Mouse (Mus musculus) hindbrain, embryonic 10.5 days (tissue): ENCODE data around the gene Srgap3. TPM values are rescaled to one million over a fixed set of nuclear protein-coding genes. Genes with fewer than 3 reads are reported as not detected.
A peak's percentile ranks its signal among the peaks of the same experiment; 100 is the strongest.

ENCODE experiments used
- DNase-seq: peaks from one replicate; pipeline ENCODE4 v3.0.0-alpha.2; 2017; ENCODE audit warnings: low spot score
- H3K27ac ChIP-seq: fragments of 300-500 bp; sonication (generic); 2 replicates; pipeline ENCODE4 v1.5.1; 2016; ENCODE audit warnings: mild to moderate bottlenecking, moderate library complexity
- H3K27me3 ChIP-seq: fragments of 300-500 bp; sonication (generic); 2 replicates; pipeline ENCODE4 v1.6.1; 2016; ENCODE audit warnings: mild to moderate bottlenecking; ENCODE audit not compliant: poor library complexity, insufficient read depth, severe bottlenecking
- H3K36me3 ChIP-seq: fragments of 300-500 bp; sonication (generic); 2 replicates; pipeline ENCODE4 v1.6.1; 2016; ENCODE audit warnings: mild to moderate bottlenecking, moderate library complexity
- H3K4me1 ChIP-seq: fragments of 300-500 bp; sonication (generic); replicated peaks from 2 replicates; pipeline ENCODE4 v1.6.1; 2016; ENCODE audit warnings: mild to moderate bottlenecking
- H3K4me3 ChIP-seq: fragments of 300-500 bp; sonication (generic); 2 replicates; pipeline ENCODE4 v1.5.1; 2016; ENCODE audit warnings: mild to moderate bottlenecking, moderate library complexity
- H3K9me3 ChIP-seq: fragments of 300-500 bp; sonication (generic); 2 replicates; pipeline ENCODE4 v1.6.1; 2016; ENCODE audit warnings: mild to moderate bottlenecking, moderate library complexity
- WGBS: fragments of 180-500 bp; shearing (Covaris S2); methylation state at CpG from one replicate; pipeline ENCODE4 v1.1.7; 2016; 5-methylcytosine and 5-hydroxymethylcytosine counted together
- polyA plus RNA-seq: library from polyadenylated mRNA; unstranded; fragments of >200 nt; fragmentation: Nextera tagmentation; extraction: Ambion mirVana; gene quantifications from 2 replicates; pipeline ENCODE4 v1.2.1, GENCODE M21; 2016

The Srgap3 gene
- 28.0 and 34.7 TPM in 2 replicates for polyA plus RNA-seq

DNA sequence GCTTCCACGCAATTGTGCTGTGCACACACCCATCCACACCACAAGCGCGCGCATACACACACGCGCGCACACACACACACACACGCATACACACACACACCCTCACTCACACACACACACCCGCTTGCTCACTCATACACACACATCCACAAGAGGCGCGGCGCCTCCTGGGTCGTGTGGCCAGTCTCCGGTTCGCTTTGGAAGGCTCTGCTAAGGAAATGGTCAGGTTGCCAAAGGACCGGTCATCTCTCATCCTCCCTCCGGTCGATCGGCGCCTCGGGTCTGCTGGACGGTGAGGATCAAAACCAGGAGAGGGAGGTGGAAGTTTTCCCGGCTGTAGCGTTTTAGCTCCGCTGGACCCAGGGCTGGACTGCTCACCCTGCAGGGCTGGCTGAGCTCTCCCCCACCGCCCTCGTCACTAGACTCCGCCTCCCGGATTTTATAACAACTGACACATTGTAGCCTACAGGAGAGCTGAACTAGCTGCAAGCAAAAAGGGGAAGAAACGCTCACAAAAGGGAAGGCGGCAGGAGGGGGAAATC lies at the start of gene Srgap3:
TSS of gene Srgap3 (minus strand) at position 372 of the 542 bp plus-strand sequence.
- WGBS: under 1% methylated on average over 31 of the region's 31 CpGs
- H3K4me3 ChIP-seq: peak within 1 kb of the TSS; percentile 80
- peak within 1 kb of the TSS; percentile 93 for H3K27ac ChIP-seq
- peak; percentile 87 for DNase-seq
- H3K9me3 ChIP-seq: no peaks in the 10 kb centered on the region
- no peaks in the 10 kb centered on the region for H3K27me3 ChIP-seq
- peaks cover 73% of the 10 kb centered on the region for H3K4me1 ChIP-seq
- peaks cover 21% of the 10 kb centered on the region for H3K36me3 ChIP-seq

DNA sequence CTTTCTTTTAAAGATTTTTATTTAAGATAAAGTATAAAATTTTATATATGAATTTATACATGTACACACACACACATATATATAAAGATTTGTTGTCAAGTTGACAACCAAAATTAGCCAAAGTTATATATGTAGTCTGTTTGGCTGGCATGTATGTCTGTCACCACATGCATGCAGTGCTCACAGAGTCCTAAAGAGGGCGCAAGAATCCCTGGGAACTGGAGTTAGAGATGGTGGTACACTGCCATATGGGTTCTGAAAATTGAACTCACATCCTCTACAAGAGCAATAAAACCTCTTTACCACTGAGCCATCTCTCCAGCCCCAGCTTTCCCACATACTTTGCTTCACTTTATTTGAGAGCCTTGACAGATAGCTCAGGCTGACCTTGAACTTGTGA lies 48.6 kb upstream of the Srgap3 start:
- Histone ChIP-seq H3K27me3 (no peaks in the 10 kb centered on the region), H3K4me3 (no peak overlapping the region), H3K27ac (no peak overlapping the region), H3K4me1 (peaks cover 11% of the 10 kb centered on the region), H3K9me3 (no peaks in the 10 kb centered on the region), H3K36me3 (no peaks in the 10 kb centered on the region)
- DNase-seq: no peak
- WGBS: 51% methylated on average over 1 of the region's 1 CpGs

DNA sequence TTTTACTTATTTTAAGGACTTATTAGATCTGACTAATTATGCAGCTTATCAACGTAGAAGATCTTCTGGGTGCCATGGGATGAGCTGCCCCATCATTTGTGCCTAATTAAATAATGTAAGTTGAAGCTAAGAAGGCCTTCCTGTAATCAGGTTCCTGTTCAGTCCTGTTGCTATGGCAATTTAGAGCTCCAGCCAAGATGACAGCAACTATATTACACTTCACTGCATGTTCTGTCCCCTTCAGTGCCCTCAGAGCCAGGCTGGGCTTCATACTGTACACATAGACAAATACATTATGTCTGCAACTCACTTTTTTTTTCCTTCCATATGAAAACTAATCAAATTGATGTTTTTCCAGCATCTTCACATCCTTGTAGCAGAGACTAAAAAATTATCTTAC lies 43.1 kb upstream of the Srgap3 start:
- no peaks in the 10 kb centered on the region for H3K27me3 ChIP-seq
- no peaks in the 10 kb centered on the region for H3K36me3 ChIP-seq
- H3K4me1 ChIP-seq: peaks cover 20% of the 10 kb centered on the region
- DNase-seq: no peak
- H3K9me3 ChIP-seq: no peaks in the 10 kb centered on the region
- H3K27ac ChIP-seq: no peak overlapping the region
- 75% methylated on average over 1 of the region's 1 CpGs for WGBS
- no peak overlapping the region for H3K4me3 ChIP-seq

DNA sequence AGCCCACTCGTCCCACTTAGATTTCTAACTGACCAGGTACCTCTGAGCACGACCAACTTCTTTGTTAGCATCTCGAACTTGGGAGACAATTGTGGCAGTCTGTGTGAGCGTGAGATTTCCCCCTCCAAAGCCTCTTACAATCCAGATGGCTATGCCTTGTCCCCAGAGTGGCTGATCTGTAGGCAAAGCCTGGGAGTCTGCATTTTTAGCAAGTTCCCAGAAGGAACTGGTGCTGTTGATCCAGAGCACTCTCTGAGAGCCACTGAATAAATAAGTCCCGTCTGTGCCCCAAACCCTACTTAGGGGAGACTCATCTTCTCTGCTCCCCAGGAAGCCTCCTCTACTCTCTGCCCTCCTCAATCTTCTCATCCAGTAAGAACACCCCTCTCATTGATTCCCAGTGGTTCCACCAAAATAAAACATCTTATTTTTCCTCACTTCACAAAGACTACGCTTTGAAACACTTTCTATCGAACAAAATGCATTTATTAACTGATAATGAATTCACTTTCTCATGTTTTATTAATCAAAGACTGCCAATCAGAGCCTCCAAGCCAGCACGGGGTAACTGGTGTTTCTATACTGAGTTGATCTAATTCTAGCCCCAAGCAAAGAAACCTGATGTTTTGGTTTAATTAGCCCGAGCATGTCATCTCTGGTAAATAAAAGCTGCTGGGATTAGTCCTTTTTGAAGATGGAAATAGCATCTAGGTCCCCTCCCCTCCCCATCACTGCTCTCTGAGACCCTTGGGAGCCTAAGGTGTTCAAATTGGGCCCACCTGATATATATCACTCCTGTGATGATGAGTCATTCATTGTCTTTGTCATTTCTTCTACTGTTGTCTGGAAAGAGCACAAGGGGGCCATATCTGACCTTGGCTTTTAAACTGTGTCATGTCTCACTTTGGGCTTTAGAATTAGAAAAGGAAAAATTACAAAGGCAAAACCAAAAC lies 38.6 kb upstream of the Srgap3 start:
- H3K4me3 ChIP-seq: no peak overlapping the region
- no peaks in the 10 kb centered on the region for H3K9me3 ChIP-seq
- 47% methylated on average over 9 of the region's 9 CpGs for WGBS
- H3K4me1 ChIP-seq: peaks cover 31% of the 10 kb centered on the region
- no peak for DNase-seq
- no peaks in the 10 kb centered on the region for H3K27me3 ChIP-seq
- H3K36me3 ChIP-seq: no peaks in the 10 kb centered on the region
- peak overlapping the region; percentile 71 for H3K27ac ChIP-seq

DNA sequence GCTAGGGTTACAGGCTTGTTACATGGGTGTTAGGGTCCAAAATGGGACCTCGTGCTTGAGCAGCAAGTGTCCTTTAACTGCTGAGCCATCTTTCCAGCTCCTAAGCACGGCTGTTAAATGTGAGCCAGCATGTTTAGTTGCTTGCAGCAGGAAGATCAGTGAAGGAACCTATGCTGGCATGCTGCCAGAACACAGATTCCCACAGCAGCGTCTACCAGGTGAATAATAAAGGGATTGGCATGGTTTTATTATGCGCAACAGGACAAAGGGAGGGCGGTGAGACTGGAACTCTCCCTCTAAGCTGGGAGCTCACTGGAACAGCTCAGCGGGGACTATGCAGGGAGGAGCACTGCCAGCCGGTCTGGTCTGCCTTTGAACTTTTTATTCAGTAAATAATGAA lies 35.2 kb upstream of the Srgap3 start:
- H3K27ac ChIP-seq: peak overlapping the region; percentile 46; the same call in 1 of the 2 replicates
- no peaks in the 10 kb centered on the region for H3K36me3 ChIP-seq
- H3K27me3 ChIP-seq: no peaks in the 10 kb centered on the region
- H3K9me3 ChIP-seq: no peaks in the 10 kb centered on the region
- H3K4me1 ChIP-seq: peaks cover 27% of the 10 kb centered on the region
- no peak for DNase-seq
- no peak overlapping the region for H3K4me3 ChIP-seq
- WGBS: 34% methylated on average over 7 of the region's 7 CpGs

DNA sequence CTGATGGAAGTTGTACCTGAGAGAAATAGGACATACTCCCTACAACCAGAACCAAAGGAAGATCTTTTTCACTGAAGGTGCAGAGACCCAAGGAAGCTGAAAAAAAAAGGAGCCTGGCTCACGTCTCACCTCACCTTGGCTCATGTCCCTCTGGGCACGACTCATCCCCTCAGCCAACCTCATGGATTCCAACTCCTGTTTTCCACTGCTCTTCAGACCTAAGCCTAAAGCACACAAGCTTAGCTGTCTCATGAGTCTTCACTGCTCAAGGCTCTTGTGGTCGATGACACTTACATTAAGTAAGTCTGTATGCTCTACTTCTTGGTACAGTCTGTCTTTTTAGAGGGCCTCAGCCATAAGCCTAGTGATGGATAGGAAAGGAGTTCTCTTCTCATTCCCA lies 31.9 kb upstream of the Srgap3 start:
- no peaks in the 10 kb centered on the region for H3K9me3 ChIP-seq
- no peak for DNase-seq
- H3K27ac ChIP-seq: no peak overlapping the region
- H3K27me3 ChIP-seq: no peaks in the 10 kb centered on the region
- no peaks in the 10 kb centered on the region for H3K36me3 ChIP-seq
- H3K4me1 ChIP-seq: peaks cover 33% of the 10 kb centered on the region
- 94% methylated on average over 3 of the region's 3 CpGs for WGBS
- H3K4me3 ChIP-seq: no peak overlapping the region

DNA sequence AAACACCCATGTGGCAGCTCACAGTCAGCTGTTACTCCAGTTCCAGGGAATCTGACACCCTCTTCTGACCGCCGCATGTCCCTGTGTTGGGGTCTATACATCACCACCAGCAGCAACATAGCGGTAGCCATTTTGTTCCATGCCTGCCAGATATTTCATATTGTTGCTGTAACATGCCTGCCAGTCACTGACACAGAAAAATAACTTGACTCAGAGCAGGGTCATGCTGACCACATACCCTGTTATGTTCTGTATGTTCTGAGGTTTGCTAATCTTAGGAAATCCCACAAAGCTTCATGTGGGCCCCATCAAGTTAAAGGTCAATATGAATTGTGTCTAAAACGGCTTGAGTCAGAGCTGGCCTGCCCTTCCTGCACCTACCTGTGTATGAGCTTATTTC lies 30.2 kb upstream of the Srgap3 start:
- Histone ChIP-seq H3K27me3 (no peaks in the 10 kb centered on the region), H3K27ac (no peak overlapping the region; the same call in 1 of the 2 replicates), H3K4me3 (no peak overlapping the region), H3K36me3 (no peaks in the 10 kb centered on the region), H3K4me1 (peaks cover 46% of the 10 kb centered on the region), H3K9me3 (no peaks in the 10 kb centered on the region)
- no peak for DNase-seq
- 85% methylated on average over 4 of the region's 4 CpGs for WGBS

DNA sequence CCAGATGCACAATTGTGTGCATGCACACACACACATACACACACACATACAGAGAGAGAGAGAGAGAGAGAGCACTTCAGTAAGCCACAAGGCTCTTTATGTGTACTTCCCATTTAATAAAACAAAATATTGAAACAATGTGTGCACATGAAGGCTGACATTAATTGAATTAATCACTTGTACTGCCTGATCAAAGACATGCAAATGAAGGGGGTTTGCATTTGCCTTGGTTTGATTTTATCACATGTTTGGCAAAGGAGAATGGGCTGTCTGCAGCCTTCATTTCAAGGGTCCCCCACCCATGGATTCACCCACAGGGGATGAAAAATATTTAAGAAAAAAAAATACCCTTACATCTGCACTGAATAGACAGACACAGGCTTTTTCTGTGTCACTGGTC lies 29.5 kb upstream of the Srgap3 start:
- no peak for DNase-seq
- no peak overlapping the region for H3K27ac ChIP-seq

DNA sequence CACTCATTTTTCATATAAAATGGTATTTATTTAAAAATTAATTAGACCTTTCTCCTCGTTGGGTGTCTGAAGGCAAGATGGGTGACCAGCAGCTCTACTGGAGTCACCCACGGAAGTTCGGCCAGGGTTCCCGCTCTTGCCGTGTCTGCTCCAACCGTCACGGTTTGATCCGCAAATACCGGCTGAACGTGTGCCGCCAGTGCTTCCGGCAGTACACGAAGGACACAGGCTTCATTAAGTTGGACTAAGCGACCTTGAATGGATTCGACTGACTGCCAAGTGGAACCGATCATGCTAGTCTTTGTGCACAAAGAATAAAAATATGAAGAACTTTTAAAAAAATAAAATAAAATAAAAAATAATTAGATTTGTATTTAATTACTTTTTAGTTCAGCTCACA lies 29.1 kb upstream of the Srgap3 start:
- WGBS: 94% methylated on average over 16 of the region's 16 CpGs
- Histone ChIP-seq H3K9me3 (no peaks in the 10 kb centered on the region), H3K4me3 (no peak overlapping the region), H3K27ac (no peak overlapping the region), H3K36me3 (no peaks in the 10 kb centered on the region), H3K4me1 (peaks cover 52% of the 10 kb centered on the region), H3K27me3 (no peaks in the 10 kb centered on the region)
- DNase-seq: no peak

More for the DNA sequence above, 29.5 kb upstream of the Srgap3 start:
- Histone ChIP-seq H3K36me3 (no peaks in the 10 kb centered on the region), H3K4me1 (peaks cover 47% of the 10 kb centered on the region), H3K9me3 (no peaks in the 10 kb centered on the region), H3K27me3 (no peaks in the 10 kb centered on the region), H3K4me3 (no peak overlapping the region)

DNA sequence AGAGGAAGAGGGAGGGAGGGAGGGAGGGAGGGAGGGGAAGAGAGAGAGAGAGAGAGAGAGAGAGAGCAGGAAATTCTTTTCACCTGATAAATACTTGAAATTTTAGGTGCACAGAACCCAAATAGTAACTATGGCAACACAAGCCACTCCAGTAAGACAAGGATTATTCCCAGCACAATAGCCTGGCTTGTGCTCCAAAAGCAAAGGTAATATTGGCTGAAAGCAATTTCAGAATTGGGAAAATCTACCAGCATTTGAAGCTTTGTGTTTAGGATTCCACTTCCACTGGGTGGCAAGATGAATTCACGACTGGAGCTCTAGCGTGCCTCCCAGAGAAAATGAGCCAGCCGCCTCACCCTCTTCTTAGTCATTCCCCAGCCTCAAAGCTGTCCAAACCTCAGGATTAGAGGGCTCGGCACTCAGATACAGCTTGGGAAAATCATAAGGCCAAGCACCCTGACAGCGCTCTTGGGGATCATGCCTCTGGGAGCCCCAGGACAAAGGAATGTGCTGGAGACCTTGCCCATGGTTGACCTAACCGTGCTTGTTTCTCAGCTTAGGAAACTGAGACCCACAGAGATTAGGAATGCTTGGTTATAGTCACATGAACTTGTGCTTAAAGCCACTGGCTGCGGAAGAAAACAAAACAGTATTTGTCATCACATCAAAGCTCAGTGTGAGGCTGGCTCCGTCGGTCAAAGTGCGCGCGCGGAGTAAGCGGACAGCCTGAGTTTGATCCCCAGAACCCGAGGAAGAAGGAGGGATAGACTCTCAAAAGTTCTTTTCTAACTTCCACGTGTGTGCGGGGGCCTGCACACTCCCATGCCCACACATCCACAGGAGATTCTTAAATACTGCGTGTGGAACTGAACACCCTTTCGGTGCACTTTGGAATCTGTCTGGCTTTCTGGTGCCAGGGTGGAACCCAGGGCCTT lies 27.0 kb upstream of the Srgap3 start:
- Histone ChIP-seq H3K4me1 (peaks cover 70% of the 10 kb centered on the region), H3K4me3 (peak overlapping the region; percentile 37; the same call in 1 of the 2 replicates), H3K27ac (peak overlapping the region; percentile 93), H3K27me3 (no peaks in the 10 kb centered on the region), H3K36me3 (no peaks in the 10 kb centered on the region), H3K9me3 (no peaks in the 10 kb centered on the region)
- DNase-seq: peak; percentile 37
- WGBS: 57% methylated on average over 19 of the region's 19 CpGs

DNA sequence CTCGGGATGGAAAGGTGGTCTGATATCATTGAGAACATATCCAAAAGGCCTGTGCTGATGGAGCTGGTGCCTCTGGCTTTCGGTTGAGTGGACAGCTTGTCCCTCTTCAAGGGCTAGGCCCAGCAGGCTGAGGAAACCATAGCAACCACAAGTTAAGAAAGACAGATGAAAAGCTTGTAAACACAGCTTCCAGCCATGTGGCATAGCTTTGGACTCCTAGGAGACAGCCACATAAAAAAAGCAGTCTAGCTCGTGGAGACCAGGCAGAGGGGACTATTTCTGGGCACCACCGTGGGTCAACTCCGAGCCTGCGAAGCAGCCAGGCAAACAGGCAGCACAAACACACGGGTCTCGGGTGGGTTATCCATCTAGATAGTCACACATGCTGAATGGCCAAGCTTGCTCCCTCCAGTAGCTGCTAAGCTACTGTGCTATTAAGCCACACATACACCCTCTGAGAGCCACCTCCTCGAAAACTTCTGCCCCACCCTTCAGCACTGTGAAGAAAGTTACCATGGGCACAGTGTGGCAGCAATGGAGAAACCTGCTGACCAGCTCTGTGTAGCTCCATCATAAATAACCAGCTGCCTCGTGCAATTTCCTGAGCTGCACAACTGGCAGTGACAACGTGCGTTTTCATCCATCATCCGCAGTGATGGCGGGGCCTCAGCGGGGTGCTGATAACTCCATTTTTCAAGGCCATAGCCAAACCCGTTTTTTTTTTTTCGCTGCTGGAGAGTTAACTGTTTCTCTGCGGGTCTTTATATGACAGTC lies 26.0 kb upstream of the Srgap3 start:
- peak; percentile 80 for DNase-seq
- 22% methylated on average over 18 of the region's 18 CpGs for WGBS
- H3K27me3 ChIP-seq: no peaks in the 10 kb centered on the region
- peak overlapping the region; percentile 93 for H3K27ac ChIP-seq
- H3K36me3 ChIP-seq: no peaks in the 10 kb centered on the region
- H3K9me3 ChIP-seq: no peaks in the 10 kb centered on the region
- peak overlapping the region; percentile 37 for H3K4me3 ChIP-seq
- peaks cover 70% of the 10 kb centered on the region for H3K4me1 ChIP-seq

DNA sequence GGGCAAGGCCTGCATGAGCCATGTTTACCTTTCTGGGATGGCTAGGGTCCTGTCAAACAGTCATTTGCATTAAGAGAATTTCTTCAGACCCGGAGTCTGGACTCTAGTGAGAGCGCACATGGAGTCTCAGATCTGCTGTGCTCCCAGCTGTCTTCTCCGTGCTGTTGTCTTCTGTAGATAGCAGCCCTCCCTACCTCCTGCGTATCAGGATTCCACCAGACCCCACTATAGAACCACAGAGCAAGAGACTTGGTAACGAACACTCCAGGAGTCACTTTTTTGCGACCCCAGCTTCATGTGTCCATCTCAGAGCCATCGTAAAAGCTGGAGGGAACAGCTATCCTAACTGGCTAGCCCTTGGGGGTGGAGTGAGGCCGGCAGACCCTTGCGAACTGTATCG lies 25.1 kb upstream of the Srgap3 start:
- Histone ChIP-seq H3K9me3 (no peaks in the 10 kb centered on the region), H3K27me3 (no peaks in the 10 kb centered on the region), H3K4me3 (peak overlapping the region; percentile 37), H3K4me1 (peaks cover 69% of the 10 kb centered on the region), H3K27ac (peak overlapping the region; percentile 93), H3K36me3 (no peaks in the 10 kb centered on the region)
- DNase-seq: peak; percentile 35
- 31% methylated on average over 10 of the region's 10 CpGs for WGBS
